12 mouse cellular contexts compared by ENCODE assay signal in the genomic region with DNA sequence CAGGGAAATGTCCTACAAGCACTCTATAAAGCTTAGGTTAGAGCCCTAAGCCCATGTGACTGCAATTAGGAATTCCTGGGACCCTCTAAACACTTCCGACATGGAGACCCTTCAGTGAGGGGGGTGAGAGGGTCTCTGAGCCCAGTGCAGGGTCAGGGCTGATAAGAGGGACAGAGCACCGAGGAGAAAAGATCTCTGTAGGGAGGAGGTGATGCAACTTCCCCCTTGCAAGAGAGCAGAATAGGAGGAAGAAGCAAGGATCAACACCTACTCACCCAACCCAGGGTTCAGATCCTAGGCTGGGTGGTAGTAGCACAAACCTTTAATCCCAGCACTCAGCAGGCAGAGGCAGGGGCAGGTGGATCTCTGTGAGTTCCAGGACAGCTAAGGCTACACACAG. TPM values are rescaled to one million over a fixed set of nuclear protein-coding genes. Genes with fewer than 3 reads are reported as not detected.
A peak's percentile ranks its signal among the peaks of the same experiment; 100 is the strongest.
DNase-seq lines count a peak whose midpoint lies in the region; ATAC-seq and TF ChIP-seq lines count a peak whose summit lies in the region.
"Had no signal": no experiment of that assay in that cellular context is flagged by ENCODE, and none has a peak within 500 bp of the region (broad histone marks: within the 10 kb centered on the region; RNA-seq: fewer than 3 reads in every experiment).

No protein-coding gene starts in this region.

- H3K79me2 ChIP-seq in myocyte (ENCODE audit: control insufficient read depth, insufficient read depth), result peaks cover 35% of the 10 kb centered on the region

- H3K4me2 ChIP-seq in heart, embryonic 15.5 days, result no peak overlapping the region
- H3K4me2 ChIP-seq in midbrain, embryonic 11.5 days, result no peak overlapping the region
- no peak overlapping the region; the same call in 1 of the 2 replicates for H3K4me2 ChIP-seq in midbrain, embryonic 15.5 days
- H3K4me2 ChIP-seq in myocyte (ENCODE audit: low read depth), result peak overlapping the region; percentile 74

- peak overlapping the region; percentile 32; the same call in 1 of the 2 replicates for H3K9ac ChIP-seq in heart, embryonic 15.5 days
- H3K9ac ChIP-seq in midbrain, embryonic 11.5 days (ENCODE audit: low read length), result no peak overlapping the region
- no peak overlapping the region for H3K9ac ChIP-seq in midbrain, embryonic 15.5 days

- H3K27me3 ChIP-seq in heart, embryonic 15.5 days, result no peaks in the 10 kb centered on the region
- no peaks in the 10 kb centered on the region for H3K27me3 ChIP-seq in midbrain, embryonic 11.5 days (ENCODE audit: control insufficient read depth, insufficient read depth, low read length)
- no peaks in the 10 kb centered on the region for H3K27me3 ChIP-seq in midbrain, embryonic 15.5 days (replicated peaks)
- no peaks in the 10 kb centered on the region for H3K27me3 ChIP-seq in limb, embryonic 10.5 days (ENCODE audit: low read depth, poor library complexity, severe bottlenecking)
- H3K27me3 ChIP-seq in myocyte (ENCODE audit: control insufficient read depth, insufficient read depth, insufficient read length), result no peaks in the 10 kb centered on the region

- no peak for DNase-seq in heart, postnatal 4 days
- DNase-seq in midbrain, embryonic 11.5 days (ENCODE audit: low spot score, missing footprints), result peak; percentile 35
- DNase-seq in limb, embryonic 10.5 days (ENCODE audit: low spot score), result no peak
- no peak for DNase-seq in right cerebral cortex, adult 2 months (ENCODE audit: low spot score in 2 of 2)
- DNase-seq in left cerebral cortex, postnatal 10 days (ENCODE audit: extremely low spot score in 1 of 2, low spot score in 2 of 2), result no peak
- DNase-seq: heart, postnatal 36 days; kidney, postnatal 14 days; right cerebral cortex, adult 18-20 months; thymus, postnatal 36 days had no signal

- H3K4me1 ChIP-seq in heart, embryonic 15.5 days (replicated peaks), result peaks cover 58% of the 10 kb centered on the region
- peaks cover 28% of the 10 kb centered on the region for H3K4me1 ChIP-seq in midbrain, embryonic 11.5 days (ENCODE audit: control insufficient read depth, insufficient read depth, low read length)
- H3K4me1 ChIP-seq in midbrain, embryonic 15.5 days, result peaks cover 51% of the 10 kb centered on the region
- peaks cover 72% of the 10 kb centered on the region for H3K4me1 ChIP-seq in limb, embryonic 10.5 days

- H3K36me3 ChIP-seq in heart, embryonic 15.5 days, result peaks cover 9% of the 10 kb centered on the region; the same call in 1 of the 2 replicates
- peaks cover 3% of the 10 kb centered on the region; the same call in 1 of the 2 replicates for H3K36me3 ChIP-seq in midbrain, embryonic 11.5 days (ENCODE audit: control insufficient read depth, insufficient read depth, low read length)
- H3K36me3 ChIP-seq in midbrain, embryonic 15.5 days (replicated peaks), result 0 out of 2 replicates have a peak, but pooled peaks cover 7% of the 10 kb centered on the region
- H3K36me3 ChIP-seq in limb, embryonic 10.5 days, result peaks cover 29% of the 10 kb centered on the region
- no peaks in the 10 kb centered on the region for H3K36me3 ChIP-seq in myocyte (ENCODE audit: control insufficient read depth, insufficient read depth)

- intact Hi-C loops in left cerebral cortex, postnatal 10 days (cut with DNase I), result no loop called here

- no peak overlapping the region for H3ac ChIP-seq in myocyte (ENCODE audit: control insufficient read depth, insufficient read length)

- ATAC-seq in heart, embryonic 15.5 days (replicated peaks; ENCODE audit: insufficient number of reproducible peaks, insufficient read depth, low FRiP score, low read depth), result no peak
- ATAC-seq in midbrain, embryonic 11.5 days (ENCODE audit: low FRiP score), result no peak
- no peak for ATAC-seq in midbrain, embryonic 15.5 days (replicated peaks)

- no peaks in the 10 kb centered on the region for H3K9me3 ChIP-seq in heart, embryonic 15.5 days (replicated peaks)
- no peaks in the 10 kb centered on the region for H3K9me3 ChIP-seq in midbrain, embryonic 11.5 days (ENCODE audit: control insufficient read depth, low read length)
- H3K9me3 ChIP-seq in midbrain, embryonic 15.5 days, result no peaks in the 10 kb centered on the region
- no peaks in the 10 kb centered on the region for H3K9me3 ChIP-seq in limb, embryonic 10.5 days (replicated peaks)

- H3K4me3 ChIP-seq in heart, embryonic 15.5 days, result no peak overlapping the region
- no peak overlapping the region for H3K4me3 ChIP-seq in midbrain, embryonic 11.5 days (ENCODE audit: low read depth, low read length)
- H3K4me3 ChIP-seq in midbrain, embryonic 15.5 days, result no peak overlapping the region
- H3K4me3 ChIP-seq in limb, embryonic 10.5 days, result no peak overlapping the region
- no peak overlapping the region for H3K4me3 ChIP-seq in myocyte

- WGBS in heart, embryonic 15.5 days, result 17% methylated on average over 2 of the region's 2 CpGs
- WGBS in midbrain, embryonic 11.5 days, result 67% methylated on average over 2 of the region's 2 CpGs
- 57% methylated on average over 2 of the region's 2 CpGs for WGBS in midbrain, embryonic 15.5 days
- 37% methylated on average over 2 of the region's 2 CpGs for WGBS in limb, embryonic 10.5 days

- H3K27ac ChIP-seq in heart, embryonic 15.5 days, result peak overlapping the region; percentile 49; the same call in 1 of the 2 replicates
- no peak overlapping the region for H3K27ac ChIP-seq in midbrain, embryonic 11.5 days (ENCODE audit: low read depth, low read length)
- no peak overlapping the region for H3K27ac ChIP-seq in midbrain, embryonic 15.5 days
- peak overlapping the region; percentile 44; the same call in 1 of the 2 replicates for H3K27ac ChIP-seq in limb, embryonic 10.5 days

- no peak for TF ChIP-seq POLR2A in myocyte (IDR thresholded peaks at IDR 0.05; ENCODE audit: insufficient read length, low read depth)

TF ChIP-seq in myocyte, 11 proteins besides CTCF, POLR2A, EP300 and RAD21:
- TF ChIP-seq MYOG (IDR thresholded peaks at IDR 0.05; ENCODE audit: control insufficient read depth in 1 of 3, insufficient read depth in 1 of 3, insufficient read length in 2 of 3, low read depth in 2 of 3) (no peak), TCF12 (IDR thresholded peaks at IDR 0.05; ENCODE audit: insufficient read depth, poor library complexity, severe bottlenecking) (no peak), MAX (IDR thresholded peaks at IDR 0.05; ENCODE audit: low read depth) (no peak), REST (IDR thresholded peaks at IDR 0.05; ENCODE audit: insufficient read depth, insufficient read length) (no peak), POLR2AphosphoS2 (IDR thresholded peaks at IDR 0.05; ENCODE audit: insufficient read length, low read depth) (no peak), USF1 (IDR thresholded peaks at IDR 0.05; ENCODE audit: low read depth) (no peak), TCF3 (IDR thresholded peaks at IDR 0.05; ENCODE audit: insufficient read length, low read depth) (no peak), CEBPB (IDR thresholded peaks at IDR 0.05; ENCODE audit: insufficient read depth, poor library complexity, severe bottlenecking) (no peak), SRF (IDR thresholded peaks at IDR 0.05; ENCODE audit: control insufficient read depth, insufficient read length, low read depth) (no peak)

RNA-seq across cellular contexts. Expression of gene Ampd2, which starts 3.3 kb away (rescaled TPM):
- polyA plus RNA-seq in heart, embryonic 15.5 days (2015; fragmentation: Nextera tagmentation; extraction: Ambion mirVana), result 22.5 and 31.4 TPM in 2 replicates
- 10 to 100 TPM; 16.7 to 16.9 TPM for total RNA-seq in heart, postnatal 4 days (2021)
- 31.2 and 37.0 TPM in 2 replicates for polyA plus RNA-seq in midbrain, embryonic 11.5 days (2014; fragmentation: Nextera tagmentation; extraction: Ambion mirVana)
- polyA plus RNA-seq in midbrain, embryonic 15.5 days (2015; fragmentation: Nextera tagmentation; extraction: Ambion mirVana), result 67.9 and 76.2 TPM in 2 replicates
- 68.8 and 69.7 TPM in 2 replicates for polyA plus RNA-seq in limb, embryonic 10.5 days (2016; fragmentation: Nextera tagmentation; extraction: Ambion mirVana)
- 32.6 TPM for polyA plus RNA-seq in myocyte (2012; fragmentation: generic; extraction: Trizol)
- 10 to 100 TPM; 51.8 to 53.7 TPM for total RNA-seq in left cerebral cortex, postnatal 10 days (2021)

RNA-seq across cellular contexts. Expression of gene Gnat2, which starts 9.4 kb away (rescaled TPM):
- polyA plus RNA-seq in heart, embryonic 15.5 days (2015; fragmentation: Nextera tagmentation; extraction: Ambion mirVana), result 0.74 and 1.1 TPM in 2 replicates
- total RNA-seq in heart, postnatal 4 days (2021), result under 1 TPM; 0.31 to 0.34 TPM
- 0.30 and 0.90 TPM in 2 replicates for polyA plus RNA-seq in midbrain, embryonic 11.5 days (2014; fragmentation: Nextera tagmentation; extraction: Ambion mirVana)
- polyA plus RNA-seq in midbrain, embryonic 15.5 days (2015; fragmentation: Nextera tagmentation; extraction: Ambion mirVana), result 0.28 and 0.38 TPM in 2 replicates
- 1.6 and 2.4 TPM in 2 replicates for polyA plus RNA-seq in limb, embryonic 10.5 days (2016; fragmentation: Nextera tagmentation; extraction: Ambion mirVana)
- 0.90 TPM for polyA plus RNA-seq in myocyte (2012; fragmentation: generic; extraction: Trizol)
- total RNA-seq in left cerebral cortex, postnatal 10 days (2021), result not detected
- total RNA-seq: heart, postnatal 36 days had no signal

RNA-seq across cellular contexts. Expression of gene Gstm4, which starts 38.5 kb away (rescaled TPM):
- polyA plus RNA-seq in heart, embryonic 15.5 days (2015; fragmentation: Nextera tagmentation; extraction: Ambion mirVana), result 12.9 and 16.0 TPM in 2 replicates
- total RNA-seq in heart, postnatal 4 days (2021), result 10 to 100 TPM; 11.8 to 12.7 TPM
- polyA plus RNA-seq in midbrain, embryonic 11.5 days (2014; fragmentation: Nextera tagmentation; extraction: Ambion mirVana), result 15.2 and 15.8 TPM in 2 replicates
- 18.3 and 19.8 TPM in 2 replicates for polyA plus RNA-seq in midbrain, embryonic 15.5 days (2015; fragmentation: Nextera tagmentation; extraction: Ambion mirVana)
- 11.6 and 15.1 TPM in 2 replicates for polyA plus RNA-seq in limb, embryonic 10.5 days (2016; fragmentation: Nextera tagmentation; extraction: Ambion mirVana)
- 0.52 TPM for polyA plus RNA-seq in myocyte (2012; fragmentation: generic; extraction: Trizol)
- 10 to 100 TPM; 13.2 to 13.5 TPM for total RNA-seq in left cerebral cortex, postnatal 10 days (2021)

Comparison
In these comparisons a context has a peak if more than half of its experiments do, and no peak if none do; other contexts are left out.
1. H3K27ac ChIP-seq: peak in heart, embryonic 15.5 days (single experiment) and limb, embryonic 10.5 days (single experiment); none in midbrain, embryonic 11.5 days (single experiment) and midbrain, embryonic 15.5 days (single experiment).